Mouse (Mus musculus) stomach, embryonic 16.5 days (tissue): ENCODE results near the gene Cdon. TPM values are rescaled to one million over a fixed set of nuclear protein-coding genes. Genes with fewer than 3 reads are reported as not detected.
A peak's percentile ranks its signal among the peaks of the same experiment; 100 is the strongest.

ENCODE experiments used
- ATAC-seq: fragments of 200-750 bp; cut with Nextera tagmentation; 2 replicates; pipeline ENCODE4 v1.8.0; 2017; ENCODE audit warnings: moderate number of reproducible peaks, moderate TSS enrichment; ENCODE audit not compliant: insufficient read depth, low FRiP score
- H3K27ac ChIP-seq: fragments of 300-500 bp; sonication (generic); 2 replicates; pipeline ENCODE4 v1.5.1; 2014; ENCODE audit warnings: low read length
- H3K27me3 ChIP-seq: fragments of 300-500 bp; sonication (generic); 2 replicates; pipeline ENCODE4 v1.6.1; 2014; ENCODE audit warnings: low read length, control low read depth, mixed read lengths; ENCODE audit not compliant: control insufficient read depth, insufficient read depth
- H3K36me3 ChIP-seq: fragments of 300-500 bp; sonication (generic); 2 replicates; pipeline ENCODE4 v1.6.1; 2014; ENCODE audit warnings: low read length; ENCODE audit not compliant: control insufficient read depth, insufficient read depth
- H3K4me1 ChIP-seq: fragments of 300-500 bp; sonication (generic); 2 replicates; pipeline ENCODE4 v1.6.1; 2014; ENCODE audit warnings: low read length, control low read depth, mixed read lengths; ENCODE audit not compliant: control insufficient read depth, insufficient read depth
- H3K4me2 ChIP-seq: fragments of 300-500 bp; sonication (generic); 2 replicates; pipeline ENCODE4 v1.6.1; 2014; ENCODE audit warnings: low read depth, low read length, mixed read lengths
- H3K4me3 ChIP-seq: fragments of 300-500 bp; sonication (generic); replicated peaks from 2 replicates; pipeline ENCODE4 v1.5.1; 2014; ENCODE audit warnings: mild to moderate bottlenecking, low read length
- H3K9ac ChIP-seq: fragments of 300-500 bp; sonication (generic); 2 replicates; pipeline ENCODE4 v1.6.1; 2014; ENCODE audit warnings: low read length
- H3K9me3 ChIP-seq: fragments of 300-500 bp; sonication (generic); replicated peaks from 2 replicates; pipeline ENCODE4 v1.6.1; 2016; ENCODE audit warnings: low read length, control low read depth; ENCODE audit not compliant: control insufficient read depth
- WGBS: fragments of 180-500 bp; shearing (Covaris S2); extraction: QIAGEN DNeasy Blood & Tissue Kit; methylation state at CpG from one replicate; pipeline ENCODE4 v1.1.7; 2014; 5-methylcytosine and 5-hydroxymethylcytosine counted together
- polyA plus RNA-seq: library from polyadenylated mRNA; unstranded; fragments of >200 nt; fragmentation: Nextera tagmentation; extraction: Ambion mirVana; gene quantifications from 2 replicates; pipeline ENCODE4 v1.2.1, GENCODE M21; 2015

The Cdon gene
- polyA plus RNA-seq, 1 experiment from 2014 or later, result 7.6 TPM

- WGBS, result 9% methylated on average over 13 of the region's 13 CpGs
- H3K9me3 ChIP-seq, result no peaks in the 10 kb centered on the region
- peaks cover 12% of the 10 kb centered on the region for H3K4me1 ChIP-seq
- ATAC-seq, result peak; percentile 79
- no peaks in the 10 kb centered on the region for H3K36me3 ChIP-seq
- peak overlapping the region; percentile 51 for H3K9ac ChIP-seq
- peak overlapping the region; percentile 14; the same call in 1 of the 2 replicates for H3K4me3 ChIP-seq
- peak overlapping the region; percentile 89 for H3K27ac ChIP-seq
- H3K27me3 ChIP-seq, result no peaks in the 10 kb centered on the region
- H3K4me2 ChIP-seq, result peak overlapping the region; percentile 42
These were observed 15.7 kb upstream of the Cdon start for GRCm38 (mm10) chr9:35405038-35405905.

- no peaks in the 10 kb centered on the region for H3K27me3 ChIP-seq
- H3K4me2 ChIP-seq, result no peak overlapping the region
- H3K36me3 ChIP-seq, result no peaks in the 10 kb centered on the region
- no peak overlapping the region for H3K9ac ChIP-seq
- H3K9me3 ChIP-seq, result no peaks in the 10 kb centered on the region
- 71% methylated on average over 11 of the region's 11 CpGs for WGBS
- H3K4me3 ChIP-seq, result no peak overlapping the region
- H3K27ac ChIP-seq, result no peak overlapping the region; the same call in 1 of the 2 replicates
- ATAC-seq, result no peak
- peaks cover 10% of the 10 kb centered on the region for H3K4me1 ChIP-seq
These were observed 9.5 kb upstream of the Cdon start for GRCm38 (mm10) chr9:35411225-35411965.

GRCm38 (mm10) chr9:35411975-35412374 lies 9.0 kb upstream of the Cdon start:
- Histone ChIP-seq H3K4me2 (no peak overlapping the region), H3K4me1 (peaks cover 10% of the 10 kb centered on the region), H3K27me3 (no peaks in the 10 kb centered on the region), H3K4me3 (no peak overlapping the region), H3K9me3 (no peaks in the 10 kb centered on the region), H3K36me3 (no peaks in the 10 kb centered on the region), H3K9ac (no peak overlapping the region), H3K27ac (no peak overlapping the region; the same call in none of the 2 replicates)
- WGBS, result 62% methylated on average over 7 of the region's 7 CpGs
- ATAC-seq, result no peak

GRCm38 (mm10) chr9:35421730-35422235 lies 855 bp downstream of the Cdon start:
- Histone ChIP-seq H3K27me3 (no peaks in the 10 kb centered on the region), H3K9ac (peak overlapping the region; percentile 97), H3K27ac (peak overlapping the region; percentile 94), H3K4me1 (peaks cover 20% of the 10 kb centered on the region), H3K9me3 (no peaks in the 10 kb centered on the region), H3K4me3 (peak overlapping the region; percentile 99), H3K36me3 (no peaks in the 10 kb centered on the region), H3K4me2 (peak overlapping the region; percentile 80)
- ATAC-seq, result no peak
- under 1% methylated on average over 32 of the region's 35 CpGs for WGBS

DNA sequence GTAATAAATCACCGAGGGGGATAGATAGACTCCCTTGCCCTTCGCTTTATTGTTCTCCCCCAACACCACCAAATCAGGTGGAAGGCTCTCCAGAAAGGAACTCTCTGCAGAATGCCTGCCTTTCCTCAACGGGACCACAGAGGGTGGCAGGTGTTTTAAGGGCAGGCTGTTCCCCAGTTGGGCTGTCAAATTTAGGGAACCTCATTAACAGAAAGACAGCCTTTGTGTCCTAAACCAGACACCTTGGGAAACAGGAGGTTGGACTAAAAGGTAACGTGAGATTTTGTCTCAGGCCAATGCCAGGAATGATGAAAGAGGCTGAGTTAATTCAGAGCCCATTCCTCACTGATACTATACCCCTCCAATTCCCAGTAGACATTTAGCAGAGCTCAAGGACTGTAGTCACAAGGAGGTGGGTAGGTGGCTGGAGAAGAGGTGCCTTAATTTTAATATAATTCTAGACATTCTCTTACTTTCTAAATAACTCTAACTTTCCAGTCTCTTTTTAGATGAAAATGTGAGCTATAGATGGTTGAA lies 1.5 kb downstream of the Cdon start:
- peak overlapping the region; percentile 94 for H3K27ac ChIP-seq
- H3K4me1 ChIP-seq, result peaks cover 20% of the 10 kb centered on the region
- H3K4me2 ChIP-seq, result peak overlapping the region; percentile 80
- no peaks in the 10 kb centered on the region for H3K27me3 ChIP-seq
- peak overlapping the region; percentile 99 for H3K4me3 ChIP-seq
- WGBS, result 4% methylated on average over 4 of the region's 4 CpGs
- H3K36me3 ChIP-seq, result no peaks in the 10 kb centered on the region
- ATAC-seq, result no peak
- peak overlapping the region; percentile 97 for H3K9ac ChIP-seq
- H3K9me3 ChIP-seq, result no peaks in the 10 kb centered on the region

DNA sequence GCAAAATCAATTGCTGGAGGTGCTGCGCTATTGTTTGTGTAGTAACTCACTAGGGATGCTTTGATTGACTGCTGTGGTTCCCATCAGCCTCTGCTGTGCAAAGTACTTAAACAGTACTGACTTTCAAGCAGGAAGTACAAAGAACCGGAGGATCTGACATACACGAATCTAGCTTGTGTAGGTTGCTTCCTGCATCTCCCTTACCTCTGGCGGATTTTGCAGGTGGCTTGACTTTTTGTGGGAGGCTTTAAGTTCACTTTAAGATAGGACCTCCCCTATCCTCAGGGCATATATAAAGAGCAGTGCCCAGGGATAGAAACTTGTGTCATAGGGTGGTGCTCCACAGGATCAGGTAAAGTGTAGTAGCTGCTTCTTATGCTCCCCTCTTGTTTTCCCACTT lies 2.3 kb downstream of the Cdon start:
- no peaks in the 10 kb centered on the region for H3K9me3 ChIP-seq
- peak overlapping the region; percentile 36 for H3K4me3 ChIP-seq
- H3K27me3 ChIP-seq, result no peaks in the 10 kb centered on the region
- peak overlapping the region; percentile 63 for H3K9ac ChIP-seq
- peak overlapping the region; percentile 69 for H3K27ac ChIP-seq
- no peaks in the 10 kb centered on the region for H3K36me3 ChIP-seq
- peak overlapping the region; percentile 80 for H3K4me2 ChIP-seq
- peaks cover 20% of the 10 kb centered on the region for H3K4me1 ChIP-seq
- ATAC-seq, result no peak
- WGBS, result 28% methylated on average over 4 of the region's 4 CpGs

DNA sequence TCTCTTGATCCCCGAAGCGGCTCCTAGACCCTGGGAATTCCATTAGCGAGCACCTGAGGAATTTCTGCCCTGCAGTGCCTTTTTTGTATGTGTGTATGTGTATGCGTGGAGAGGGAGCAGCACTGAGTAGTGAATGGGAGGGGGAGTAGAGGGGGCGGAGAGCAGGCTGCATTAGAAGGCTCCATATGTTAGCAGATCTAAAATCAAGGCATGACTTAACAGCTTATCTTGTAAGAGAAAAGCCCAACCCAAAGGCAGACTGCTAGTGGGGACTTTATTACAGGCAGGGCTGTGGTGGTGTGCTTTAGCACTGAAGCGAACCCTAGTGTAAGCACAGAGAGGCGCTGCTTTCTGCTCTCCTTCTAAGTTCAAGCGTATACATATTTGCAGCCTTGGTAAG lies 3.7 kb downstream of the Cdon start:
- peak overlapping the region; percentile 49 for H3K9ac ChIP-seq
- no peaks in the 10 kb centered on the region for H3K36me3 ChIP-seq
- WGBS, result 6% methylated on average over 8 of the region's 8 CpGs
- peaks cover 20% of the 10 kb centered on the region for H3K4me1 ChIP-seq
- H3K4me3 ChIP-seq, result peak overlapping the region; percentile 34
- no peaks in the 10 kb centered on the region for H3K9me3 ChIP-seq
- peak overlapping the region; percentile 74 for H3K27ac ChIP-seq
- peak overlapping the region; percentile 50 for H3K4me2 ChIP-seq
- no peaks in the 10 kb centered on the region for H3K27me3 ChIP-seq
- ATAC-seq, result peak; percentile 38

GRCm38 (mm10) chr9:35430476-35430875 lies 9.5 kb downstream of the Cdon start:
- peaks cover 5% of the 10 kb centered on the region for H3K4me1 ChIP-seq

More at GRCm38 (mm10) chr9:35430476-35430875, 9.5 kb downstream of the Cdon start:
- Histone ChIP-seq H3K4me2 (no peak overlapping the region), H3K4me3 (no peak overlapping the region), H3K27me3 (no peaks in the 10 kb centered on the region), H3K9me3 (no peaks in the 10 kb centered on the region), H3K36me3 (no peaks in the 10 kb centered on the region), H3K27ac (no peak overlapping the region), H3K9ac (no peak overlapping the region)
- no peak for ATAC-seq
- 90% methylated on average over 8 of the region's 8 CpGs for WGBS
